Mouse (Mus musculus) bone marrow macrophage, adult 2 months (primary cell): ENCODE data around the gene Qsox2.

Source experiments
- CTCF ChIP-seq: IDR thresholded peaks from 2 replicates; pipeline ENCODE4 v1.5.1; 2012; ENCODE audit warnings: low read depth, mild to moderate bottlenecking, low read length, moderate library complexity
- POLR2A ChIP-seq: IDR thresholded peaks from 2 replicates; pipeline ENCODE4 v1.6.1; 2012; ENCODE audit warnings: mild to moderate bottlenecking, low read depth, low read length, borderline replicate concordance

DNA sequence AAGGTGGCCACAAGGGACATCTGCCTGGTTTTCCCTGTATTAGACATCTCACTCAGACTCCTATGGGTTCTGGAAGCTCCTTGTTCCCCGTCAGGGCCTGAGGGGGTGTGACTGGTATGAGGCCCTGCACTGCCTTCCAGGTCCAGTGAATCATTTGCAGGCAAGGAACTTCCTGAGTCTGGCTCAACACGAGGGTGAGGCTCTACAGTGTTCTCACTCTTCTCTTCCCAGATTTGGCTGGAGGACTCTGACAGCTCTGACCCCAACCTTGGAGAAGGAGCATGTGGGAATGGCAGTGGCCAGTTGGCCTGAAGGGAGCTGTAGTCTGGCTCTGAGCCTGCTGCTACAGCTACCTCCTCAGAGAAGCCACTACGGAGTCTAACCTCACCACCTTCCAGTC is 10.2 kb upstream of the Qsox2 start:
- TF ChIP-seq POLR2A (no peak), CTCF (no peak)
